Mouse (Mus musculus) lung, adult 2 months (tissue): ENCODE measurements at regions not wholly inside any gene's neighbourhood (a gene's known extent, or its start where the extent isn't known, plus 50 kb on each side); places are given as distances from the start of the nearest gene placed in this dataset.

ENCODE experiments used
- CTCF ChIP-seq: fragments of 200-500 bp; IDR thresholded peaks from 2 replicates; pipeline ENCODE4 v1.5.1; 2011; ENCODE audit warnings: mild to moderate bottlenecking, low read length, control low read depth; ENCODE audit not compliant: insufficient read depth
- POLR2A ChIP-seq: fragments of 200-500 bp; IDR thresholded peaks from 2 replicates; pipeline ENCODE4 v1.6.1; 2011; ENCODE audit warnings: low read depth, mild to moderate bottlenecking, control low read depth, low read length, borderline replicate concordance; ENCODE audit errors: extremely low read depth

DNA sequence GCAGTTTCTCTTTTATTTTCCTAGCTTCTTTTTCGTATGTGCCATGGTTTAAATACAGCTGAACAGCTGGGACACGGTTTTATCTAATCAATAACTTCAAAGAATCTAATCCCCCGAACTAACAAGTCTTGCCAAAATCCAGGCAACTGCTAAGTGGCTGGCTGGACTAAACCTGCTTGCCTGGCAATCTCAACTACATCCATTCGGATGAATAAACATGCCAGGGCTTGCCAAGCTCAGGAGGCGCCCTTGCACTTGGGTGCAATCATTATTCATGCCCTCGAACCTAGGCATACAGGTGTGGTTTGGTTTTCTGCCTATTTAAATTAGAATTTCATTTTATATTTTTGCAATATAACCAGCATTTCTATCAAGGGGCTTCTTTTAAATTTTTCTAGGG lies 172.1 kb upstream of the Paip1 start:
- TF ChIP-seq CTCF (no peak), POLR2A (no peak)
